Mouse (Mus musculus): ENCODE results near the gene Ggt1. TPM values are rescaled to one million over a fixed set of nuclear protein-coding genes. Genes with fewer than 3 reads are reported as not detected.

The Ggt1 gene
- total and polyA plus RNA-seq, 2 experiments = 0.20 to 0.92 TPM

DNA sequence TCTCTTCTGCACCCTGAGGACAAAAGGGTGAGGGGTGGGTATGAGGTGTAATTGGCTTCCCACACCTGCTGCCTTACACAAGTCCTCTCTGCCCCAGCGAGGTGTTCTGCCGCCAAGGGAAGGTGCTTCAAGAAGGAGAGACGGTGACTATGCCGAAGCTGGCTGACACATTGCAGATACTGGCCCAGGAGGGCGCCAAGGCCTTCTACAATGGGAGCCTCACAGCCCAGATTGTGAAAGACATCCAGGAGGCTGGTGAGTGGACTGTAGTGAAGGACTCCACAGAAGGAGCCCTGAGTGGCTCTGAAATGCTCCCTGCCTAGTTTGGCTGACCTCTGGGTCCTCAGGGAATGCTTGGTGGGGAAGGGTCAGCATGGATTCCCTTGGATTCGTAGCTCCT, 17.7 kb downstream of the Ggt1 start:
- no peak for DNase-seq (ENCODE audit: extremely low read depth, low read depth, low spot score)
- TF ChIP-seq POLR2A (IDR thresholded peaks at IDR 0.05; ENCODE audit: extremely low read depth, insufficient read depth, low read length) (no peak), CTCF (IDR thresholded peaks at IDR 0.05; ENCODE audit: low read depth, low read length) (no peak)
- no peaks in the 10 kb centered on the region for H3K36me3 ChIP-seq (ENCODE audit: control insufficient read depth, insufficient read depth, low read length)
- no peaks in the 10 kb centered on the region for H3K79me2 ChIP-seq (ENCODE audit: control insufficient read depth, insufficient read depth, low read length)
- H3K4me3 ChIP-seq (ENCODE audit: insufficient read depth, low read depth, low read length) = no peak overlapping the region
- H3K27me3 ChIP-seq (ENCODE audit: control insufficient read depth, insufficient read depth, low read length) = no peaks in the 10 kb centered on the region
- H3K27ac ChIP-seq (replicated peaks; ENCODE audit: insufficient read depth, low read depth, low read length) = no peak overlapping the region
- no peaks in the 10 kb centered on the region for H3K4me1 ChIP-seq (ENCODE audit: control insufficient read depth, insufficient read depth, low read length)
- WGBS = 87% methylated on average over 6 of the region's 6 CpGs
- no peak overlapping the region for H3K9ac ChIP-seq (ENCODE audit: low read depth, low read length)

DNA sequence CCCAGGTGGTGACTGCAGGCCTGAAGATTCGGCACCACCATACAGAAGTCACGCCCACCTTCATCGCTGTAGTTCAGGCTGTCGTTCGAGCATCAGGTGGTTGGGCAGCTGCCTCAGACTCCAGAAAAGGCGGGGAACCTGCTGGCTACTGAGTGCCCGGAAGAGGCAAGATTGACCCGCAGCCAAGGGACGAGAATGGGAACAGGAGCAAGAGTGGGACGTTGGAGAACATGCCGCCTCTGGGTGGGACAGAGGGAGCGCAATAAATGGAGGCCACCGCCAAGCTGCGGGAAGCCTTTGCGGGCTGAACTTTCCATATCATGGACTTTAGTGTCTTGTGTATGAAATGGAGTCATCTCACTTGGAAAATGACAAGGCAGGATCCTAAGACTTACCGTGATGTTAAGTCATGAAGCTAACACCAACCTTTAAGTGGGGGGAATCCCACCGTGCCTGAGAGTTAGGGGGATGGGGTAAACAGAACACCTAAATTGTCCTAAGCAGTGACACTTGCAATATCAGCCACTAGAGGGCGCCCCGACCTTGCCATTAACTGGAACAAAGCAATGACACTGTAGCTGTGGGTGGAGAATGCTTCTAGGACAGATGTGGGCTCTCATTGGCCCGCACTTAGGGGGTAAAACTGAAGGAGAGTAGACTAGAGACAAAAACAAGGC, 24.6 kb downstream of the Ggt1 start:
- H3K9ac ChIP-seq (ENCODE audit: low read depth, low read length) = no peak overlapping the region
- H3K36me3 ChIP-seq (ENCODE audit: control insufficient read depth, insufficient read depth, low read length) = no peaks in the 10 kb centered on the region
- H3K4me3 ChIP-seq (ENCODE audit: insufficient read depth, low read depth, low read length) = no peak overlapping the region
- WGBS = 27% methylated on average over 20 of the region's 20 CpGs
- TF ChIP-seq POLR2A (IDR thresholded peaks at IDR 0.05; ENCODE audit: extremely low read depth, insufficient read depth, low read length) (no peak), CTCF (IDR thresholded peaks at IDR 0.05; ENCODE audit: low read depth, low read length) (peak; percentile 82)
- no peaks in the 10 kb centered on the region for H3K27me3 ChIP-seq (ENCODE audit: control insufficient read depth, insufficient read depth, low read length)
- no peaks in the 10 kb centered on the region for H3K79me2 ChIP-seq (ENCODE audit: control insufficient read depth, insufficient read depth, low read length)
- H3K4me1 ChIP-seq (ENCODE audit: control insufficient read depth, insufficient read depth, low read length) = no peaks in the 10 kb centered on the region
- DNase-seq (ENCODE audit: extremely low read depth, low read depth, low spot score) = peak; percentile 50
- no peak overlapping the region for H3K27ac ChIP-seq (replicated peaks; ENCODE audit: insufficient read depth, low read depth, low read length)

DNA sequence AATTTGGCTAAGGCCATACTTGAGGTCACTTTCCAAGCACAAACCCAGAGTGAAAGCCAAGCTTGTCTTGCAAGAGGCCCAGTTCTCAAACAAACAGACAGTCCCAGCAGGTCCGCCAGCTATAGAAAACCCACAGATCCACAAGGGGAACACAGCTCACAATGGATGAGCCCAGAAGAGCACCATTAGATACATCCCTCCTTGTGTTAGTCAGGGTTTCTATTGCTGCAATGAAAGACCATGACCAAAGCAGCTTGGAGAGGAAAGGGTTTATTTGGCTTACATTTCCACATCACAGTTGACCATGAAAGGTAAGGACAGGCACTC, 25.1 kb downstream of the Ggt1 start:
- H3K36me3 ChIP-seq (ENCODE audit: control insufficient read depth, insufficient read depth, low read length) = no peaks in the 10 kb centered on the region
- no peaks in the 10 kb centered on the region for H3K4me1 ChIP-seq (ENCODE audit: control insufficient read depth, insufficient read depth, low read length)
- TF ChIP-seq CTCF (IDR thresholded peaks at IDR 0.05; ENCODE audit: low read depth, low read length) (no peak), POLR2A (IDR thresholded peaks at IDR 0.05; ENCODE audit: extremely low read depth, insufficient read depth, low read length) (no peak)
- no peak overlapping the region for H3K4me3 ChIP-seq (ENCODE audit: insufficient read depth, low read depth, low read length)
- no peak overlapping the region for H3K9ac ChIP-seq (ENCODE audit: low read depth, low read length)
- no peaks in the 10 kb centered on the region for H3K27me3 ChIP-seq (ENCODE audit: control insufficient read depth, insufficient read depth, low read length)
- DNase-seq (ENCODE audit: extremely low read depth, low read depth, low spot score) = no peak
- no peaks in the 10 kb centered on the region for H3K79me2 ChIP-seq (ENCODE audit: control insufficient read depth, insufficient read depth, low read length)
- H3K27ac ChIP-seq (replicated peaks; ENCODE audit: insufficient read depth, low read depth, low read length) = no peak overlapping the region
- WGBS = 87% methylated on average over 1 of the region's 1 CpGs

DNA sequence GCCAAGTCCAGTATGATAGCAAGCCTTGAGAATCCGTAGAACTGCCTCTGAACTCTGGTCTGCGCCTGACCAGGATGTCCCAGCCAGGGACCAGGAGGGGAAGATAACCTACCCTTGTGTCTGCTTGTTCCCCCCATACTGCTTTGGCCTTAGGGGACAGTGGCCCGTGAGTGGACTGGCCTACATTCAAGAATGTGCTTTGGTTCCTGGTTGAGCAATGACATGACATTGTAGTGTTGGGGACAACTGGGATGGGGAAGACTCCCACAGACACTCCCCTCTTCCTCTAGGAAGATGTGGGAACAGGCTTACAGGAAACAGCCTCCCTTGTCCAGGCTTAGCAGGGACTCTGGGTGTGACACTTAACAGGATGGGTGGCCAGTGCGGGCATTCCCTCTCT, 26.4 kb downstream of the Ggt1 start:
- WGBS = 79% methylated on average over 4 of the region's 4 CpGs

DNA sequence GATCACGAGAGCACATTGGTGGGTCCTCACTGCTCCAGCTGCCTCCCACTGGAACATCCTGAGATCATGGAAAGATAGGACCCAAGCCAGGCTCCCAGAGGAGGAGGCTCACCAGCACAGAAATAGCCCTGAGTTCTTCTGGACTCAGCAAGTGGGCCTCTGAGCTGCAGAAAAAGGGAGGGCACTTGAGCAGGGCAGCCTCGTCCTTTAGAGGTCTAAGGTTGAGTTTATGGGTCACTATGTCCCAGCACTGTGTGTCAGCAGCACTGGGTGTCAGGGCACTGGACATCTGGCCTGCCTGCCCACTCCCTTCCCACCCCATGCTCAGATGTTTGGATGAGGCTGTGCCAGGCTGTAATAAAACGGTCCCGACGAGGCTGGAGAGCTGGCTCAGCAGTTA, 26.9 kb downstream of the Ggt1 start:
- Histone ChIP-seq H3K36me3 (ENCODE audit: control insufficient read depth, insufficient read depth, low read length) (no peaks in the 10 kb centered on the region), H3K4me1 (ENCODE audit: control insufficient read depth, insufficient read depth, low read length) (no peaks in the 10 kb centered on the region), H3K9ac (ENCODE audit: low read depth, low read length) (no peak overlapping the region), H3K27me3 (ENCODE audit: control insufficient read depth, insufficient read depth, low read length) (no peaks in the 10 kb centered on the region), H3K79me2 (ENCODE audit: control insufficient read depth, insufficient read depth, low read length) (no peaks in the 10 kb centered on the region), H3K27ac (replicated peaks; ENCODE audit: insufficient read depth, low read depth, low read length) (no peak overlapping the region), H3K4me3 (ENCODE audit: insufficient read depth, low read depth, low read length) (no peak overlapping the region)
- no peak for DNase-seq (ENCODE audit: extremely low read depth, low read depth, low spot score)
- 66% methylated on average over 5 of the region's 5 CpGs for WGBS
- TF ChIP-seq CTCF (IDR thresholded peaks at IDR 0.05; ENCODE audit: low read depth, low read length) = no peak
- TF ChIP-seq POLR2A (IDR thresholded peaks at IDR 0.05; ENCODE audit: extremely low read depth, insufficient read depth, low read length) = no peak

More for the DNA sequence above, 26.4 kb downstream of the Ggt1 start:
- Histone ChIP-seq H3K27ac (replicated peaks; ENCODE audit: insufficient read depth, low read depth, low read length) (no peak overlapping the region), H3K79me2 (ENCODE audit: control insufficient read depth, insufficient read depth, low read length) (no peaks in the 10 kb centered on the region), H3K9ac (ENCODE audit: low read depth, low read length) (no peak overlapping the region), H3K4me3 (ENCODE audit: insufficient read depth, low read depth, low read length) (no peak overlapping the region), H3K27me3 (ENCODE audit: control insufficient read depth, insufficient read depth, low read length) (no peaks in the 10 kb centered on the region), H3K36me3 (ENCODE audit: control insufficient read depth, insufficient read depth, low read length) (no peaks in the 10 kb centered on the region), H3K4me1 (ENCODE audit: control insufficient read depth, insufficient read depth, low read length) (no peaks in the 10 kb centered on the region)
- DNase-seq (ENCODE audit: extremely low read depth, low read depth, low spot score) = peak; percentile 39
- TF ChIP-seq CTCF (IDR thresholded peaks at IDR 0.05; ENCODE audit: low read depth, low read length) (no peak), POLR2A (IDR thresholded peaks at IDR 0.05; ENCODE audit: extremely low read depth, insufficient read depth, low read length) (no peak)

DNA sequence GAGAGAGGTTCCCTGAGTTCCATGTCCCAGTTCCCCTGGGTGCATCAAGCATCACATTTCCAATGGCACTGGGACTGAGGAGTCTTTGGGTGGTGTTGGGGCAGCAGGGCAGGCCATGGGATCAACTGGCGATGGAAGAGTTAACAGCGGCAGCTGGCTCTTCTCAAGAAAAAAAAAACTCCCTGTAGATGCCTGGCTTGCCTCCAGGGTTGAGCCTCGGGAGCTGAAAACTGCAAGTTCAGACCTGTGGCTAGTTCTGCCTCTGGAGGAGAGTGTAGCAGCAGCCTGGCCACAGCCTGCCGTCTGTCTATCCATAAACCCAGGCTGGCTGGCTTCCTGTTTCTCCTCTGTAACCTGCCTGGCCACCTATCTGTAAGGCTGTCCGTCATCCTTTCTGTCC, 27.7 kb downstream of the Ggt1 start, which contains the start of gene Ggt5:
Gene Ggt5, plus strand, starts transcription at position 212 of the 400 bp plus-strand sequence.
- no peaks in the 10 kb centered on the region for H3K36me3 ChIP-seq (ENCODE audit: control insufficient read depth, insufficient read depth, low read length)
- H3K4me1 ChIP-seq (ENCODE audit: control insufficient read depth, insufficient read depth, low read length) = no peaks in the 10 kb centered on the region
- H3K27me3 ChIP-seq (ENCODE audit: control insufficient read depth, insufficient read depth, low read length) = no peaks in the 10 kb centered on the region
- H3K79me2 ChIP-seq (ENCODE audit: control insufficient read depth, insufficient read depth, low read length) = no peaks in the 10 kb centered on the region
- TF ChIP-seq CTCF (IDR thresholded peaks at IDR 0.05; ENCODE audit: low read depth, low read length) (no peak), POLR2A (IDR thresholded peaks at IDR 0.05; ENCODE audit: extremely low read depth, insufficient read depth, low read length) (no peak)
- H3K27ac ChIP-seq (replicated peaks; ENCODE audit: insufficient read depth, low read depth, low read length) = peak within 1 kb of the TSS; percentile 44
- 50% methylated on average over 5 of the region's 5 CpGs for WGBS
- H3K4me3 ChIP-seq (ENCODE audit: insufficient read depth, low read depth, low read length) = peak within 1 kb of the TSS; percentile 32
- DNase-seq (ENCODE audit: extremely low read depth, low read depth, low spot score) = no peak
- peak within 1 kb of the TSS; percentile 61 for H3K9ac ChIP-seq (ENCODE audit: low read depth, low read length)
